ENCODE assay signal across 34 mouse cellular contexts in the genomic region with DNA sequence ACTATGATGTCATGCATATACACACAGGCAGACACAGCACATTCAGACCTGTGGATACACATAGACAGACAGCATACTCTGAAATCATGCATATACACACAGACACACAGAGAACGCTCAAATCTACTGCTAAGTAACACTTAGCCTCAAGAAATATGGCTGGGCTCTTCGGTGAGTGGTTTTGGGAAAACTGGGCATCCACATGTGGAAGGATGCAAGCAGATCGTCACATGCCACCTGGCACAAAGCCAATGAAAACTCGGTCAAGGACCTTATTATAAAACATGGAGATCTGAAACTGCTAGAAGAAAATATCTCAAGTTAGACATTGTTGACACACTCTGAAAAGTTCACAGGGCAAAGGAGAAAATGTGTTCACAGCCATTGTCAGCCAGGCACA.
"Had no signal": no experiment of that assay in that cellular context is flagged by ENCODE, and none has a peak within 500 bp of the region (broad histone marks: within the 10 kb centered on the region; RNA-seq: fewer than 3 reads in every experiment).

No protein-coding gene starts in this region.

- H3K4me2 ChIP-seq: heart, embryonic 12.5 days; heart, embryonic 13.5 days; heart, embryonic 15.5 days; hindbrain, embryonic 12.5 days; hindbrain, embryonic 13.5 days; hindbrain, embryonic 14.5 days; hindbrain, embryonic 15.5 days; intestine, embryonic 15.5 days; kidney, embryonic 15.5 days had no signal

- H3K27me3 ChIP-seq: heart, embryonic 12.5 days; heart, embryonic 13.5 days; heart, embryonic 15.5 days; hindbrain, embryonic 12.5 days; hindbrain, embryonic 13.5 days; hindbrain, embryonic 15.5 days; intestine, embryonic 15.5 days; kidney, embryonic 15.5 days had no signal

- H3K27ac ChIP-seq: heart, embryonic 13.5 days; heart, embryonic 15.5 days; hindbrain, embryonic 10.5 days; hindbrain, embryonic 12.5 days; hindbrain, embryonic 13.5 days; hindbrain, embryonic 14.5 days; hindbrain, embryonic 15.5 days; hindbrain, postnatal 0 days; intestine, embryonic 15.5 days; kidney, embryonic 15.5 days; kidney, postnatal 0 days; layer of hippocampus, adult 2 months; left cerebral cortex, adult 2 months had no signal

- H3K4me1 ChIP-seq: hindbrain, embryonic 10.5 days; hindbrain, embryonic 12.5 days; hindbrain, embryonic 13.5 days; hindbrain, embryonic 15.5 days; intestine, embryonic 15.5 days; kidney, embryonic 15.5 days had no signal

- H3K9me3 ChIP-seq: heart, embryonic 12.5 days; heart, embryonic 13.5 days; heart, embryonic 15.5 days; hindbrain, embryonic 10.5 days; hindbrain, embryonic 12.5 days; hindbrain, embryonic 13.5 days; hindbrain, embryonic 15.5 days; intestine, embryonic 15.5 days; kidney, embryonic 15.5 days had no signal

- H3K4me3 ChIP-seq: heart, embryonic 12.5 days; heart, embryonic 13.5 days; heart, embryonic 15.5 days; hindbrain, embryonic 10.5 days; hindbrain, embryonic 12.5 days; hindbrain, embryonic 13.5 days; hindbrain, embryonic 15.5 days; intestine, embryonic 15.5 days; kidney, embryonic 15.5 days; layer of hippocampus, adult 2 months; left cerebral cortex, adult 2 months had no signal

- DNase-seq: heart, postnatal 10 days; heart, postnatal 14 days; heart, postnatal 36 days; heart, postnatal 4 days; kidney, adult 11 months; kidney, adult 18-20 months; kidney, adult 2 months; kidney, adult 8-10 months; kidney, adult 9 months; kidney, postnatal 10 days; kidney, postnatal 14 days; kidney, postnatal 25 days; kidney, postnatal 36 days; kidney, postnatal 4 days; layer of hippocampus, adult 9-11 months; layer of hippocampus, postnatal 36 days had no signal

- ATAC-seq: hindbrain, embryonic 16.5 days; hindbrain, postnatal 0 days; inflammation-experienced regulatory T-cells, adult 6 months; intestine, embryonic 15.5 days; intestine, embryonic 16.5 days; intestine, postnatal 0 days had no signal

- H3K36me3 ChIP-seq: heart, embryonic 12.5 days; heart, embryonic 13.5 days; heart, embryonic 15.5 days; hindbrain, embryonic 10.5 days; hindbrain, embryonic 12.5 days; hindbrain, embryonic 13.5 days; hindbrain, embryonic 15.5 days; intestine, embryonic 15.5 days; kidney, embryonic 15.5 days had no signal

- H3K9ac ChIP-seq: heart, embryonic 12.5 days; heart, embryonic 13.5 days; heart, embryonic 15.5 days; hindbrain, embryonic 12.5 days; hindbrain, embryonic 13.5 days; hindbrain, embryonic 14.5 days; hindbrain, embryonic 15.5 days; intestine, embryonic 15.5 days; kidney, embryonic 15.5 days had no signal
